Mouse (Mus musculus) ES-Bruce4 (cell line): ENCODE measurements around the gene Hba-a2. TPM values are rescaled to one million over a fixed set of nuclear protein-coding genes. Genes with fewer than 3 reads are reported as not detected.
A peak's percentile ranks its signal among the peaks of the same experiment; 100 is the strongest.

Experiments
- H3K27ac ChIP-seq: 2 replicates; pipeline ENCODE4 v1.5.1; 2012; ENCODE audit warnings: low read length, inconsistent platforms; ENCODE audit not compliant: insufficient read depth
- H3K27me3 ChIP-seq: 2 replicates; pipeline ENCODE4 v1.6.1; 2012; ENCODE audit warnings: mild to moderate bottlenecking, low read length, inconsistent platforms; ENCODE audit not compliant: control insufficient read depth, poor library complexity, insufficient read depth, severe bottlenecking
- H3K36me3 ChIP-seq: 2 replicates; pipeline ENCODE4 v1.6.1; 2012; ENCODE audit warnings: inconsistent platforms, mild to moderate bottlenecking, low read length, moderate library complexity; ENCODE audit not compliant: control insufficient read depth, poor library complexity, insufficient read depth, severe bottlenecking
- H3K4me1 ChIP-seq: one replicate; pipeline ENCODE4 v1.8.1; 2011; ENCODE audit warnings: low read length; ENCODE audit not compliant: control insufficient read depth, insufficient read depth
- H3K4me3 ChIP-seq: 2 replicates; pipeline ENCODE4 v1.5.1; 2011; ENCODE audit warnings: low read depth, mild to moderate bottlenecking, low read length
- H3K9ac ChIP-seq: 2 replicates; pipeline ENCODE4 v1.6.1; 2012; ENCODE audit warnings: low read depth, mild to moderate bottlenecking, inconsistent platforms; ENCODE audit not compliant: poor library complexity, severe bottlenecking
- H3K9me3 ChIP-seq: replicated peaks from 2 replicates; pipeline ENCODE4 v1.6.1; 2012; ENCODE audit warnings: mild to moderate bottlenecking, low read length, inconsistent platforms; ENCODE audit not compliant: control insufficient read depth, poor library complexity, insufficient read depth, severe bottlenecking
- CTCF ChIP-seq: IDR thresholded peaks from one replicate; pipeline ENCODE4 v1.8.1; 2011; ENCODE audit warnings: low read depth, low read length
- EP300 ChIP-seq: IDR thresholded peaks from 2 replicates; pipeline ENCODE4 v1.6.1; 2011; ENCODE audit warnings: low read depth, low read length; ENCODE audit not compliant: insufficient read depth
- POLR2A ChIP-seq: IDR thresholded peaks from one replicate; pipeline ENCODE4 v1.8.1; 2011; ENCODE audit warnings: low read length; ENCODE audit not compliant: insufficient read depth
- polyA plus RNA-seq: library from polyadenylated mRNA; stranded (reverse); fragments of >200 nt; gene quantifications from 2 replicates; pipeline ENCODE4 v1.2.4, GENCODE M21; 2011; ENCODE audit warnings: low read depth; ENCODE audit not compliant: missing spikeins, insufficient read depth, insufficient read length

Gene Hba-a2
- polyA plus RNA-seq, 1 experiment = 10.3 TPM

DNA sequence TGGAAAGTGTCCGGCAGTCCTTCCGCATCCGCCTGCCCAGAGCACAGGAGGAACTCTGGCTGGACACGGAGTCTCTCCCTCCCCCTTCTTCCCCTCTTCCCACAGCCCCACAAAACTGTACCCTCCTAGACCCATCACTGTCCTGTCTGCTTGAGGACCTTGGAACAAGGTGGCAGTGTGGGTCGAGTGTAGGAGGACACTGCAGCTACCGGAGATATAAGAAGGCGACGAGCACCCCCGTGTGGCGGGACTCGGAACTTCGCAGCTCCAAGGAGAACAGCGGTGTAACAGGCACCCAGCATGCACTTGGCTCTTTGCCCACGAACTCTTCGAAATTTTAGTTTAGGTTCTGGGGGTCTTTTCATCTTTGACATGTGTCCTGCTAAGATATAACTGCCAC lies 28.3 kb downstream of the Hba-a2 start:
- Histone ChIP-seq H3K27ac (no peak overlapping the region), H3K27me3 (no peaks in the 10 kb centered on the region), H3K36me3 (no peaks in the 10 kb centered on the region), H3K4me3 (no peak overlapping the region), H3K9ac (no peak overlapping the region), H3K9me3 (no peaks in the 10 kb centered on the region), H3K4me1 (no peaks in the 10 kb centered on the region)
- TF ChIP-seq CTCF = peak; percentile 88
- no peak for TF ChIP-seq POLR2A

DNA sequence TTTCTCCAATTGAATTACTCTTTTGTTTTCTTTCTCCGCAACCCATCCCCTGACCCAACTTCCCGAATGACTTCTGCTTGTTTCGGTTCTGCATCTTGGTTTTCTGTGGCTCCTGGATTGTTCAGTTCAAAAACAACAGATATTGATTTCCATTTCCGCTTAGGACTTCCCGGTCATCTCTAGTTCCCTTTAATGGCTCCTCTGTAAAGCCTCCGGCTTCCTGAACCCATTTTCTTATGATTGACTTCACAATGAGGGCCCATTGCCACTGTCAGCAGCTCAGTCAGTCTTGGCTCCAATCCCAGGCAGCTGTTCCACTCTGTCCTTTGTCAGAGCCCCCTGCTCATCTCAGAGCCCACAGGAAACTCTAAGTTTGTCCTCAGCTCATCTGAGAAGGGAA lies 34.8 kb downstream of the Hba-a2 start:
- Histone ChIP-seq H3K4me1 (no peaks in the 10 kb centered on the region), H3K27me3 (no peaks in the 10 kb centered on the region; the same call in 1 of the 2 replicates), H3K9me3 (no peaks in the 10 kb centered on the region), H3K27ac (no peak overlapping the region), H3K9ac (no peak overlapping the region), H3K36me3 (no peaks in the 10 kb centered on the region), H3K4me3 (no peak overlapping the region)
- TF ChIP-seq CTCF (no peak), EP300 (no peak), POLR2A (no peak)

DNA sequence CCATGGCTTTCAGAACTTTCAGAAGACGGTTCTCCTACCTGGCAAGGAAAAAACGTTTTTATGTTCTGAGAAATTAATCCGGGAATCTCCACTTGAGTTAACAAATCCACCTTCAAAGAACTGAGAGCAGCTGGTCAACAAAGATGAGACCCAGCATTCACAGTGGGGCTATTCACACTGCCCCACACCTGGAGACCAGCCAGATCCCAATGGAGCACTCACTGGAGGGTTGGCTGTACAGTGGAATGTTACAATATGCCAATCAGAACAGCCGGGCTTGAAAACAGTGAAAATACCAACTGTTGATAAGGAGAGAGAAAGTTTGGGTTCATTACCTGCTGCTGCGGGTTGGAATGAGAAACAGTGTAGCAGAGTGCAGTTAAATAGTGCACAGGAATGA lies 35.6 kb downstream of the Hba-a2 start:
- TF ChIP-seq POLR2A = no peak
- no peak for TF ChIP-seq CTCF
- no peak for TF ChIP-seq EP300
- H3K4me1 ChIP-seq = no peaks in the 10 kb centered on the region
- H3K27ac ChIP-seq = no peak overlapping the region
- H3K9ac ChIP-seq = no peak overlapping the region
- H3K9me3 ChIP-seq = no peaks in the 10 kb centered on the region
- H3K27me3 ChIP-seq = no peaks in the 10 kb centered on the region; the same call in 1 of the 2 replicates
- H3K36me3 ChIP-seq = no peaks in the 10 kb centered on the region
- H3K4me3 ChIP-seq = no peak overlapping the region

DNA sequence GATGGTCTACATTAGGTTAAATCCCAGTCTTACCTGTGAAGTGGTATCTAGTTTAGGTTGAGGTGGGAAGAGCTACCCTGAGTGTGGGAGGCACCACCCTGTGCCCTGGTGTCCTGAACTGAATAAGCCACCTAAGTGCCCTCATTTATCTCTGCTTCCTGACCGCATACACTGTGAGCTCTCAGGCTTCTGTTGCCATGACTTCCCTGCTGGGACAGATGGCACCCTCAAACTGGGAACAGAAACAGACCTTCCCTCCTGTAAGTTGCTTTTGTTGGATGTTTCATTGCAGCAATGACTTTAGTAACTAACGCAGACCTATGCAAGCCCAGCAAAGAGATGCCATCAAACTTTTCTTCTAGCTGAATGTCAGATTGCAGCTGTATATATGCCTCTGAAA lies 36.9 kb downstream of the Hba-a2 start:
- no peak overlapping the region for H3K4me3 ChIP-seq
- no peak for TF ChIP-seq EP300
- TF ChIP-seq CTCF = no peak
- TF ChIP-seq POLR2A = no peak
- no peaks in the 10 kb centered on the region for H3K9me3 ChIP-seq
- no peak overlapping the region for H3K9ac ChIP-seq
- H3K27me3 ChIP-seq = no peaks in the 10 kb centered on the region; the same call in 1 of the 2 replicates
- no peak overlapping the region for H3K27ac ChIP-seq
- no peaks in the 10 kb centered on the region for H3K4me1 ChIP-seq
- H3K36me3 ChIP-seq = no peaks in the 10 kb centered on the region

- H3K4me1 ChIP-seq = no peaks in the 10 kb centered on the region
- TF ChIP-seq POLR2A (no peak), CTCF (no peak), EP300 (no peak)
- H3K9ac ChIP-seq = no peak overlapping the region
- no peak overlapping the region for H3K27ac ChIP-seq
- no peak overlapping the region for H3K4me3 ChIP-seq
- H3K27me3 ChIP-seq = no peaks in the 10 kb centered on the region
- H3K36me3 ChIP-seq = no peaks in the 10 kb centered on the region
- H3K9me3 ChIP-seq = no peaks in the 10 kb centered on the region
Observed at GRCm38 (mm10) chr11:32336435-32336907, 40.2 kb downstream of the Hba-a2 start.

DNA sequence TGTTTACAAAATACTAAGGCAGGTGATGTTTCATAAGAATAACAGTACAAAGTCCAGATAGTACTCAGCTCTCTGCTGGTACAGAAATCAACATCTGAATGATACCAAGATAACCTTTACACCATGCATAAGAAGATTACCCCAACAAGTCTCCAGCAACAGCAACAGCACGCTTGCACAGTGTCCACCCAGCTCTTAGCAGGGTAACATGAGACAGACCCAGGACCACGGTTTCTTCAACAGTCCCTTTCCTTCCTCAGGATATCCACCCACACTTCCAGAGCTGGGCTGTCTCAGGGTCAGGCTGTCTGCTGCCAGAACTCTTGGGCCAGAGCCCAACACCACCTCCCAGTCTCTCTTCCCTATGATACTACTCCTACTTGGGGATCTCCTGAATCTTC lies 42.8 kb downstream of the Hba-a2 start:
- TF ChIP-seq EP300 (no peak), CTCF (no peak), POLR2A (no peak)
- Histone ChIP-seq H3K27ac (no peak overlapping the region), H3K27me3 (no peaks in the 10 kb centered on the region), H3K9ac (no peak overlapping the region), H3K36me3 (no peaks in the 10 kb centered on the region), H3K9me3 (no peaks in the 10 kb centered on the region), H3K4me3 (no peak overlapping the region), H3K4me1 (no peaks in the 10 kb centered on the region)
